Comparison of ENCODE assay signal across 25 mouse cellular contexts in the genomic region with DNA sequence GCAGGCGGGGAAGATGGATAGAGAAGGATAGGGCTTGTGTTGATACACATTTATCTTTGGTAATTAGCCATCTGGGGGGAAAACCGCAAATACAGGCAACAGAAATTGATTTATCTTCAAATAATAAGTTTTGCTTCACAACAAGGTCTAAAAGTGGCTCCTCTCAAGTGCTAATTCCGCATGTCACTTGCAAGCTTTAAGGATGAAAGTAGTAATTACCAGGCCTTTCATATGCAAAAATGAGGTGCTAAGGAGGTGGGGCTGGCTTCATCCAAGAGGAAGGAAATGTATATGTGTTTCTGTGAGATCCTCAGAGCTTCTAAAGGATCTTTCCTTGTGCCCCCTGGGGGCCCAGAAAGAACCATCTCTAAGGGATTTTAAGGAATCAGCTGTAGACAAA.
DNase-seq lines count a peak whose midpoint lies in the region; ATAC-seq and TF ChIP-seq lines count a peak whose summit lies in the region.
"Had no signal": no experiment of that assay in that cellular context is flagged by ENCODE, and none has a peak within 500 bp of the region (broad histone marks: within the 10 kb centered on the region; RNA-seq: fewer than 3 reads in every experiment).

No protein-coding gene starts in this region.

- no peak for TF ChIP-seq CTCF in midbrain, postnatal 0 days (IDR thresholded peaks at IDR 0.05)

- H3K4me1 ChIP-seq in midbrain, embryonic 14.5 days (ENCODE audit: control insufficient read depth, insufficient read depth, low read length): no peaks in the 10 kb centered on the region
- H3K4me1 ChIP-seq in midbrain, postnatal 0 days (ENCODE audit: insufficient read depth, low read length): 0 out of 2 replicates have a peak, but pooled peaks cover 5% of the 10 kb centered on the region
- H3K4me1 ChIP-seq in forebrain, embryonic 15.5 days: peaks cover 31% of the 10 kb centered on the region
- H3K4me1 ChIP-seq: embryonic facial prominence, embryonic 15.5 days had no signal

- no peak for ATAC-seq in midbrain, embryonic 14.5 days (ENCODE audit: low FRiP score, low TSS enrichment)
- ATAC-seq in midbrain, postnatal 0 days (ENCODE audit: low FRiP score): no peak
- 0 out of 2 replicates have a peak, but pooled peaks have one; percentile 30 for ATAC-seq in forebrain, embryonic 15.5 days (replicated peaks)
- ATAC-seq: CD4-positive, CD25-positive, alpha-beta regulatory T cell, adult 4 months; hindbrain, embryonic 16.5 days; inflammation-experienced regulatory T-cells, adult 6 months; intestine, postnatal 0 days; Patski had no signal

- H3K4me3 ChIP-seq in midbrain, embryonic 14.5 days (replicated peaks; ENCODE audit: low read depth, low read length): no peak overlapping the region
- H3K4me3 ChIP-seq in midbrain, postnatal 0 days (ENCODE audit: low read depth, low read length): no peak overlapping the region
- no peak overlapping the region for H3K4me3 ChIP-seq in forebrain, embryonic 15.5 days
- H3K4me3 ChIP-seq: embryonic facial prominence, embryonic 15.5 days; erythroblast, embryonic 14.5 days; heart, embryonic 10.5 days; hindbrain, embryonic 12.5 days had no signal

- H3K27me3 ChIP-seq in midbrain, embryonic 14.5 days (ENCODE audit: control insufficient read depth, insufficient read depth, low read length): no peaks in the 10 kb centered on the region
- H3K27me3 ChIP-seq in midbrain, postnatal 0 days (ENCODE audit: insufficient read depth, low read length): no peaks in the 10 kb centered on the region
- H3K27me3 ChIP-seq in forebrain, embryonic 15.5 days: no peaks in the 10 kb centered on the region
- H3K27me3 ChIP-seq: embryonic facial prominence, embryonic 15.5 days; hindbrain, embryonic 12.5 days; Patski had no signal

- intact Hi-C loops in left cerebral cortex, postnatal 25 days (cut with DNase I): no loop called here

- H3K27ac ChIP-seq in midbrain, embryonic 14.5 days (replicated peaks; ENCODE audit: low read depth, low read length): no peak overlapping the region
- H3K27ac ChIP-seq in midbrain, postnatal 0 days (ENCODE audit: low read depth, low read length): no peak overlapping the region
- peak overlapping the region; percentile 89 for H3K27ac ChIP-seq in forebrain, embryonic 15.5 days (replicated peaks)
- H3K27ac ChIP-seq: embryonic facial prominence, embryonic 15.5 days; heart, embryonic 10.5 days had no signal

- 69% methylated on average over 3 of the region's 3 CpGs for WGBS in midbrain, embryonic 14.5 days
- 72% methylated on average over 3 of the region's 3 CpGs for WGBS in midbrain, postnatal 0 days
- 15% methylated on average over 3 of the region's 3 CpGs for WGBS in forebrain, embryonic 15.5 days

- H3K36me3 ChIP-seq in midbrain, embryonic 14.5 days (ENCODE audit: control insufficient read depth, insufficient read depth, low read length): no peaks in the 10 kb centered on the region
- no peaks in the 10 kb centered on the region for H3K36me3 ChIP-seq in midbrain, postnatal 0 days (ENCODE audit: insufficient read depth, low read length)
- H3K36me3 ChIP-seq in forebrain, embryonic 15.5 days: no peaks in the 10 kb centered on the region
- H3K36me3 ChIP-seq: embryonic facial prominence, embryonic 15.5 days; heart, embryonic 10.5 days; hindbrain, embryonic 12.5 days had no signal

- H3K9me3 ChIP-seq in midbrain, embryonic 14.5 days (ENCODE audit: control insufficient read depth, low read length): no peaks in the 10 kb centered on the region
- H3K9me3 ChIP-seq in midbrain, postnatal 0 days (ENCODE audit: low read length): no peaks in the 10 kb centered on the region
- H3K9me3 ChIP-seq in forebrain, embryonic 15.5 days: 0 out of 2 replicates have a peak, but pooled peaks cover 2% of the 10 kb centered on the region
- H3K9me3 ChIP-seq: embryonic facial prominence, embryonic 15.5 days; heart, embryonic 10.5 days; hindbrain, embryonic 12.5 days had no signal

- no peak overlapping the region for H3K9ac ChIP-seq in midbrain, embryonic 14.5 days (replicated peaks; ENCODE audit: low read length)
- H3K9ac ChIP-seq in midbrain, postnatal 0 days (replicated peaks; ENCODE audit: low read length, poor library complexity, severe bottlenecking): no peak overlapping the region
- H3K9ac ChIP-seq in forebrain, embryonic 15.5 days (replicated peaks): no peak overlapping the region
- H3K9ac ChIP-seq: embryonic facial prominence, embryonic 15.5 days; hindbrain, embryonic 12.5 days had no signal

- peak; percentile 14 for DNase-seq in midbrain, embryonic 14.5 days
- DNase-seq in midbrain, postnatal 0 days (ENCODE audit: low spot score): no peak
- DNase-seq in ZHBTc4 (ENCODE audit: low read depth, low spot score): peak; percentile 71
- DNase-seq in telencephalon, adult 2 months (ENCODE audit: low read depth, low spot score): peak; percentile 9
- no peak for DNase-seq in B cell, adult 2 months
- DNase-seq in left cerebral cortex, postnatal 25 days (ENCODE audit: low spot score in 2 of 2): no peak
- DNase-seq in yolk sac, embryonic 10.5 days (ENCODE audit: low spot score): no peak
- DNase-seq: adrenal gland, postnatal 14 days; cerebellum, adult 11 months; cerebellum, adult 8-10 months; embryo, embryonic 11 days; gastrocnemius, postnatal 36 days; heart, adult 11 months; heart, postnatal 10 days; heart, postnatal 4 days had no signal

- H3K4me2 ChIP-seq in midbrain, embryonic 14.5 days (ENCODE audit: low read length): no peak overlapping the region
- H3K4me2 ChIP-seq in midbrain, postnatal 0 days (ENCODE audit: low read depth, low read length, poor library complexity, severe bottlenecking): no peak overlapping the region
- H3K4me2 ChIP-seq in forebrain, embryonic 15.5 days (replicated peaks): no peak overlapping the region
- H3K4me2 ChIP-seq: embryonic facial prominence, embryonic 15.5 days; hindbrain, embryonic 12.5 days had no signal

Comparison
In these comparisons a context has a peak if more than half of its experiments do, and no peak if none do; other contexts are left out.
1. DNase-seq: peak in midbrain, embryonic 14.5 days (single experiment), ZHBTc4 (single experiment) and telencephalon, adult 2 months (single experiment); none in midbrain, postnatal 0 days (single experiment), B cell, adult 2 months (0 of 2), left cerebral cortex, postnatal 25 days (0 of 2) and yolk sac, embryonic 10.5 days (single experiment).